Mouse (Mus musculus): Measurements from ENCODE around the gene Scrn1.

The Scrn1 gene

GRCm38 (mm10) chr6:54475926-54476667 lies 90.2 kb downstream of the Scrn1 start:
- DNase-seq (ENCODE audit: low read depth, low spot score): peak; percentile 16

GRCm38 (mm10) chr6:54472846-54473715 lies 93.2 kb downstream of the Scrn1 start:
- no peak for DNase-seq (ENCODE audit: low read depth, low spot score)

GRCm38 (mm10) chr6:54471866-54472265 lies 94.4 kb downstream of the Scrn1 start:
- DNase-seq (ENCODE audit: low read depth, low spot score): no peak

- DNase-seq (ENCODE audit: low read depth, low spot score): peak; percentile 68
Measured at GRCm38 (mm10) chr6:54467371-54467770, 98.9 kb downstream of the Scrn1 start.

- DNase-seq (ENCODE audit: low read depth, low spot score): no peak
Measured at GRCm38 (mm10) chr6:54464926-54465325, 101.4 kb downstream of the Scrn1 start.

GRCm38 (mm10) chr6:54463701-54464458 lies 102.4 kb downstream of the Scrn1 start:
- DNase-seq (ENCODE audit: low read depth, low spot score): no peak

GRCm38 (mm10) chr6:54462766-54463165 lies 103.5 kb downstream of the Scrn1 start:
- DNase-seq (ENCODE audit: low read depth, low spot score): no peak

- peak; percentile 92 for DNase-seq (ENCODE audit: low read depth, low spot score)
Measured at GRCm38 (mm10) chr6:54460915-54461671, 105.2 kb downstream of the Scrn1 start.

GRCm38 (mm10) chr6:54460172-54460914 lies 105.9 kb downstream of the Scrn1 start:
- DNase-seq (ENCODE audit: low read depth, low spot score): peak; percentile 42

- no peak for DNase-seq (ENCODE audit: low read depth, low spot score)
Measured at GRCm38 (mm10) chr6:54459661-54460060, 106.6 kb downstream of the Scrn1 start.
